Mouse (Mus musculus) bone marrow macrophage, adult 2 months (primary cell): ENCODE data around the gene Megf9.

Experiments
- CTCF ChIP-seq: IDR thresholded peaks from 2 replicates; pipeline ENCODE4 v1.5.1; 2012; ENCODE audit warnings: low read depth, mild to moderate bottlenecking, low read length, moderate library complexity
- POLR2A ChIP-seq: IDR thresholded peaks from 2 replicates; pipeline ENCODE4 v1.6.1; 2012; ENCODE audit warnings: mild to moderate bottlenecking, low read depth, low read length, borderline replicate concordance

GRCm38 (mm10) chr4:70517646-70518045, 17.1 kb downstream of the Megf9 start:
- TF ChIP-seq POLR2A, result no peak
- TF ChIP-seq CTCF, result no peak
